Mouse (Mus musculus) spleen, postnatal 10 days (tissue): ENCODE results near the gene Comt.

Source experiments
- DNase-seq, 2 experiments: peaks; one replicate each; pipeline ENCODE4 v3.0.0; 2021 to 2022; ENCODE audit warnings: low spot score in 2 of 2

Comt gene

DNA sequence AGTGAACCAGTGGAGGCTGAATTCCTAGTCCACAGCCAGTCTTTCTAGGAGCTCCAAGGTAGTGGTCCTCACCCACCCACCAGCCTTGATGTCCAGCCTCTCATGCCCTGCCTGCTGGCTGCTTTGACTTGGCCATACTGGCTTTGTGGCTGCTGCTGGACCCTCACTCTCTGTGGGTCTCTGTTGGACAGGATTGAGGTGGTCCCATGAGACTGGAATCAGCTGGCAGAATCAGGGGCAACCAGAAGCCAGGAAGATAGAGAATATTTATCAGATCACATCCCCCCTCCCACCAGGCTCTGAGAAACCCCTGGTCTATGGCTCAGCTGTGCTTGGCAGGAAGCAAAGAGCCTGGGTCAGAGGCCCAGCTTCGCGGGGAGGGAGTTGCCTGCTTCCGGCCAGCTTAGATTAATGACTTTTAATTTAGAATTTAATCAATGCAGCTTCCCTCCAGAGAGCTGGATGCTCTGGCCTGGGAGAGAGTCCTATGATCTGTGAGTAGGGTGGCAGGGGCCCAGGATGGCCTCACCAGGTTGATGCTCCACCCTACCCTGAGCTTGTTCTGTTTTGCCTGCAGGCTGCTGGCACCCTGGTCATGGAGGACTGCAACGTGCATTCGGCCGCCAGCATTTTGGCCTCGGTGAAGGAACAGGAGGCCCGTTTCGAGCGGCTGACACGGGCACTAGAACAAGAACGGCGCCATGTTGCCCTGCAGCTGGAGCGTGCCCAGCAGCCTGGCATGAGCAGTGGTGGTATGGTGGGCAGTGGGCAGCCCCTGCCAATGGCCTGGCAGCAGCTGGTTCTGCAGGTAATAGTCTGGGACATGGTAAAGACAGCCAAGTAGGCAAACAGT is 37.8 kb downstream of the Comt start:
- DNase-seq: no peak

DNA sequence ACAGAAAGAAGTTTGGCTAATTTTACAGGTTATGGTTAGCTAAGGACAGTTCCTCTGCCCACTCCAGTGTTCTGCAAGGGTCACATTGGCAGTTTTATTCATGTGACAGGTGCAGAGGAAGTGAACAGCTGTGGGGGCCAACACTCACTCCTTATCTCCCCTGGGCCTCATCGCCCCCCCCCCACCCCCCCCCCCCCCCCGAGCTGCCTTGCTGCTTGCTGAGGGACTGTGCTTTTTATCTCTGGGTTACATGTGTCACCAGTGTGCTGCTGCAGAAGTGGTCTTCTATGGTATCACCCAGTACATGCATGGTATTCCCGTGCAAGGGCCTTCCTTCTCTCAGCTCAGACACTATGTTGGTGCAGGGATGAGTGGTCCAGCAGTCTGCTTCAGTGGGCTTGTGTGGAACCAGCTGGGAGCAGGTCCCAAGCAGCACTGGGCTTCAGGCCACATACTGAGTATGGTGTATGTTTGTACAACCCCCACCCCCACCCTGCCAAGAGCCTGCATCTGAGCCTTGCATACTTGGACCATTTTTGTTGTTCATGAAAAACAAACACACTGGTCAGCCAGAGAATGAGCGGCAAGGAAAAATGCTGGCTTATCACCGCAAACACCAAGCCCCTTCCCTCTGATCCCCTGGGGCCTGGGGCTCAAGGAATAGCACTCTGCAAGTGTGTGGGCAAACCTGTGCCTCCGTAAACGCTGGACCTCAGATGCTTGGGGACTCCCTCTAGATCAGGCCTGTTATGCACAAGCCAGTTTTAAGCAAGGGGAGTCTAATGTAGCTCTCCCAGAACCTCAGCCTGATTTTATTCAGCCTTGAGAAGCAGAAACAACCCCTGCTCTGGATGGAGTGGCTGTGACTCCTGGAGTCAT is 38.7 kb downstream of the Comt start:
- DNase-seq: no peak

- no peak for DNase-seq
Measured at GRCm38 (mm10) chr16:18386972-18387371, 39.7 kb downstream of the Comt start.

- no peak for DNase-seq
Measured at GRCm38 (mm10) chr16:18386451-18386850, 40.2 kb downstream of the Comt start.

DNA sequence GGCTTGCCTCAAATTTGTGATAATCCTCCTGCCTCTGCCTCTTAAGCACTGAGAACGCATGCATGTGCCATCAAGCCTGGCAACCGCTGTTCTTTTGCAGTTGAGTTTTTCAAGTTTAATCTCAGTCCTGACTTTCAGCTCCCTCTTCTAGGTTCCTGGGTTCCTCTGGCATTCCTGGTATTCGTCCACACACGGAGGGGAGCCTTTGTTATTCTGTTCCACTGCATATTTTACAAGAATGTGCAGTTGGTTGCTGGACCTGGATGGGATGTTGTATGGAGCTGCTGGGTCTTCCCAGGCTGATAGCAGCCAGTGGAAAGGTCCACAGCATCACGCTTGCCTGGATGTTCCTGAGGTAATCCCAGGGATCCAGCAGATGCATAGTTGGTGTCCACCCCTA is 41.2 kb downstream of the Comt start:
- DNase-seq: no peak

DNA sequence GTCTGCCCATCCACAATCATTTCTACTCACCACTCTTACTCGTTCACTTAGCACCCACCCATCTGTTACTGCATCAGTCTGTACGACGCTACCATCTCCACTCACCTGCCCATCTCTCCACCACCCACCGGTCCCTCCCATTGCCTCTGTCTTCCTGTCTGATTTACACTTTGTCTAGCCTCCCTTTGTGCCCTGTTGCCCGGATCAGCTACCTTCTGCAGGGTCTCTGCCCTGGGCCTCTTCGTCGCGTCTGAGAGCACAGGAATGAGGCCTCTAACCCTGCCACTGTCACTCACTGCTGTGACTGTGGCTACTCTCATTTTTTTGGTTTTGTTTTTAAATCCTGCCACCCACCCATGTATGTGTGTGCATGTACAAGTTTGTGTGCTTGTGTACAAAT is 42.0 kb downstream of the Comt start:
- no peak for DNase-seq

- no peak for DNase-seq
Measured at GRCm38 (mm10) chr16:18384211-18384610, 42.4 kb downstream of the Comt start.

DNA sequence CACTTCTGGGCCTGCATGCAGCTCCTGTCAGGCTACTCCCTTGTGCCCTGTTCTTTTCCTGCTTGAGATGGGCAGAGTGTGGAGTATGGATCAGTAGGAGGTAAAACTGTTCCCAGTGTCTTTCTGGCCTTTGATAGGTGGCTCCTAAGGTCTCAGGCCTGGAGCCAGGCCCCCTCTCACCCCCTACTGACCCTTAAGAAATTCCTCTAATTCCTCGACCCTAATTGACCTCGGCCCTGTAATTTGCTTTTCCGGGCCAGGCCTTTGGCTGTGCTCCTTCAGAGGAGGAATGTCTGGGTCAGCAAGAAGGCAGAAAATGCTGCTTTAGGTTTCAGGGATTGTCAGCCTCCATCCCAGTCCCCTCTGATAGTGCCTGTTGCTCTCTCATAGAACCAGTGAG is 42.9 kb downstream of the Comt start:
- no peak for DNase-seq

- no peak for DNase-seq
Measured at GRCm38 (mm10) chr16:18383045-18383726, 43.5 kb downstream of the Comt start.

DNA sequence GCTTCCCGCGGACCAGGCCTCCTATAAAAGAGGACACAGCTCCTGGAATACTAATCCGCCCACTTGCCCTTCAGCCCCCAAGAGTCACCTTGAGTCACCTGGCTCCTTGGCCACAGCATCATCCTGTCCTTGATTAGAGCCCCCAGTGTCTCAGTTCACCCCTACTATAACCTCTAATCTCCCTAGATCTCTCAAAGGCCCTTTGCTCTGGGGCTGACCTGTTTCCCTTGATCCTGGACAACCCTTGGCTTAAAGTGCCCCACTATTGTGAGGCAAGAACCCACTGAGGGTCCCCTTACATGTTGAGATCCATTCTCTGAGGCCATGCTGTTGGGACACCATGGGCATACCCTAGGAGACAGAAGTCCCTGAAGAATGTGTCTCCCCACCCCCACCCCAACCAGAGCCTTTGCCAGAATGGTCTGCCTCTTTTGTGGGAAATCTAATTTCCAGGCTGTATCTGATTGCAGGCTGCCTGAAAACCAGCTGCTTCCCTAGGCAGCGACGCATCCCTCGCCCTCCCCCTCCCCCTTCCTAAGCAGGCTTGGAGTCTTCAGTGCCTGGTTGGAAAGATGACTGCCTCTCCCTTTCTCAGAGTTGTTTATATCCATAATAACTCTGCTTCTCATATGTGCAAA is 44.9 kb downstream of the Comt start:
- no peak for DNase-seq

- DNase-seq: no peak
Measured at GRCm38 (mm10) chr16:18380495-18381063, 46.1 kb downstream of the Comt start.

DNA sequence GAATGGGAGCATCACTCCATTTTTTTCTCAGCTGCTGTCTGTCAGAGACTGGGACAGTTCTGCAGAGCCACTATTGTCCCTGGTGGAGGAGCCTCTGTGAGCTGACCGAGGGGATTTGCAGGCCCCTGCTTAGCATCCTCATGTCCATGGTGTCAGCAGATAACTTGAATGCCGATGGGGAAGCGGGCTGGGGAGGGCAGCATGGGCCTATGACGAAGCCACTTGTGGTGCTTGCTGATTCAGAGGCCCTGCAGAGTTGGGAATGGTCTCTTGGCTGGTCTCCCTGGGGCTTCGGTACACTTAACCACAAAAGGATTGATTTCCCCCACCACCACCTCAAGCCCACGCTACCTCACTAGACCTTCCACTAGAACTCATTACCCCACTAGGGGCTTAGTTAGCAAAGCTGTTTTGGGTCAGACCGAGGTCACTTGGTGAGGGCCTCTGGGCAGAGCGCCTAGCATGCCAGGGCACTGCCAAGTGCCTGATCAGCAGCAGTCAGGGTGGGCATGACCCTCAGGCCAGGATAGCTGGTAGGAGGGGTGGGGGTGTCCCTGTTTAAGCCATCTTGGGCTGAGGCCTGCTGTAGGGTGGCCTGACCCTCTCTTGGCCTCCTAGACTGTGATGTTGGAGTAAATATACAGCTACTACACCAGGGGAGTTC is 47.2 kb downstream of the Comt start:
- no peak for DNase-seq

DNA sequence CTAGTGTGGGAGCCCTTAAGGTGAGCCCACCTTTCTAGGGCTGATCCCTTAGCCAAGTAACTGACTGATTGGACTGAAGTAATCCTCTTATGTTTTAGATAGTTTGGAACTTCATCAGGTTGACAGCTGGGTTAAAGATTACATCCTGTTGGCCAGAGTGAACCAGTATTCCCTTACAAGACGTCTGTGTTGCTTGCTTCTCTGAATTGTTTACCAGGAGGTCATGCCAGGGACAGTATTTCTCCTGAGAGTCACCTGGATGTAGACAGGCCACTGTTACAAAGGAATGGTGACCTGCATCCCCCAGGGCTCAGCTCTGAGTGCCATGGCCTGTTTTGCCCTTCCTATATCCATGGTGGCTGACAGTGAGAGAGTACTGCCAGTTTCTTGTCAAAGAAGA is 48.2 kb downstream of the Comt start:
- no peak for DNase-seq

DNA sequence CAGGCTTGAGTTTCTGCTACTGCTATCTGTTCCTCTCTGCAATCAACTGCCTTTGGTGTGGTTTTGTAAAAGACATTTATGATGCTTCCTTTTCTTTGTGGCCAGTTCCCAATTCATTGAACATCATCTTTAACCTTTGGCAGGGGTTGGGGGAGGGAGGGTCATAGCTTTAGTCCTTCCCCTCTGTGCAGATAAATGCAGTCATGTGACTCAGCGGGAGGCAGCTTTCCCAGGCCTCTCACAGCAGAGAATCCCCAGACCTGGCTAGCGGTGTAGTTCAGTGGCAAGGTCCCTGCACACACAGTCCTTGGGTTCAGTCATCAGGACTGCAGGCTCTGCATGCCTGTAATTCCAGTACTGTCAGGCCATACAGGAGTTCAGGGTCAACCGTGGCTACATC is 49.4 kb downstream of the Comt start:
- DNase-seq: no peak

DNA sequence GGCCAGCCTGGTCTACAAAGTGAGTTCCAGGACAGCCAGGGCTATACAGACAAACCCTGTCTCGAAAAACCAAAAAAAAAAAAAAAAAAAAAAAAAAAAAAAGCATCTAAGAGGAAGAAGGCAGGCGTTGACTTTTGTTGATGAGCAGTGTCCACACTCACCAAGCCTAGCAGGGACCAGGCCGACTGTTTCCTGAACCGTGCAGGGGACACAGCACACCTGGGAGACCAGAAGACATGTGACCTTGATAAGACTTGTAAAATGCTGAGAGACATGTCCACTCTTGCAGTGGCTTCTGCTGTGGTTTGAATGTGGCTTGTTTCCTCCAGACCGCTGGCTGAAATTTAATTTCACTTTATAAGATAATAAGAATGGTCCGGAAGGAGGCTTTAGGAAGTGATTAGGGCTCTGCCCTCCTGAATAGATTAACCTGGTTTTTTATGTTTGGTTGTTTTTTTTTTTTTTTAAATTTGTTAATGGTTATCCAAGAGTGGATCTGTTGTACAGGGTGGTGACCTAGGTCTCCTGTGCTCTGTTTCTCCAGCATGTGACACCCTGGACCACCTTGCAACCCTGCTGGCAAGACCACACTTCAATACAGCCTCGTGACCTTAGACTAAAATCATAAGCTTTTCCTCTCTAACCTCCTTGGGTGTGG is 50.2 kb downstream of the Comt start:
- no peak for DNase-seq

GRCm38 (mm10) chr16:18373632-18374031 is 53.0 kb downstream of the Comt start:
- no peak for DNase-seq

DNA sequence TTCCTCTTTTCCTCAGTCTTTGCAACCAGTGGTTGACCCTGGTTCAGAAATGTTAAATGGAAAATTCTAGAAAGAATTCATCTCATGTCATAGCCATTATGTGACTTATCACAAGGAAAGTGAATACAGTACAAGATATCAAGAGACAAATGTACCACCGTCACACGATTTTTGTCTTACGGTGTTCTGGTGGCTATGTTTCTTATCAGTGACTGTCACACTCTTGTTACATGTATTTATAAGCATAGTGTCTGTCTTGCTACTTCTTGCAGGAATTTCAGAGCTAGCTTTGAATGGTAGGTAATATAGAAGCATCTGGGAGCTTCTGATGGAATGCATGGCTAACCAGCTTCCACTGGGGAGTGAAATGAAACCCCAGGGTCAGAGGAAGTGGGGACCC is 56.5 kb downstream of the Comt start:
- DNase-seq: no peak

DNA sequence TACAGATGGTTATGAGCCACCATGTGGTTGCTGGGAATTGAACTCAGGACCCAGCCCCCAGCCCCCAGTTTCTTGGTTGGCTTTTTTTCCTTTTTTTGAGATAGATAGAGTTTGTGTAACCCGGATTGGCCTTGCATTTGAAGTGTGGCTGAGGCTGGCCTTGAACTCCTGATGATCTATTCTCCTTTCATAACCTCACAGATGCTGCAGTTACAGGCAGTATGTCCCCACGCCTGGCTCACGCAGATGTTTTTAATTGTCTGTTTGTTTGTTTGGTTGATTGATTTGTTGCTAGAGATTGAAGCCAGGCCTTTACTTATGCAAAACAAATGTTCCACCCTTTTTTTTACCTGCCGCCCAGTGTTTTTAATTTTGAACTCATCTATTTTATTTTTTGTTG is 59.8 kb downstream of the Comt start:
- DNase-seq: no peak

DNA sequence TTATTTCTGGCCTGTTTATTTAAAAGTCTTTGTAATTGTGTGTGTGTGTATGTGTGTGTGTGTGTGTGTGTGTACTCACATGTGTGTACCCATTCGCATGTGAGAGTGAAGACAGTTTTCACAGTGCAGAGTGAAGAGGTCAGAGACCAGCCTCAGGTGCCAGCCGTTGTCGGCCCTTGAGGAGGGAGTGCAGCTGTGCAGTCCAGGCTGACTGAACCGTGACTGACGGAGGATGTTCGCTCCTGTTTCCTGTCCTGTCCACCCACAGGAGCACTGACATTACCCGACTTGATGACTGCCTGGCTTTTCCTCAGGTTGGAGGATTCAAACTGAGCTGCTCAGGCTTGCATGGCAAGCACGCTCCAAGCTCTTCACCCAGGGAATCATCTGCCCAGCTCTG is 63.7 kb downstream of the Comt start:
- no peak for DNase-seq

DNA sequence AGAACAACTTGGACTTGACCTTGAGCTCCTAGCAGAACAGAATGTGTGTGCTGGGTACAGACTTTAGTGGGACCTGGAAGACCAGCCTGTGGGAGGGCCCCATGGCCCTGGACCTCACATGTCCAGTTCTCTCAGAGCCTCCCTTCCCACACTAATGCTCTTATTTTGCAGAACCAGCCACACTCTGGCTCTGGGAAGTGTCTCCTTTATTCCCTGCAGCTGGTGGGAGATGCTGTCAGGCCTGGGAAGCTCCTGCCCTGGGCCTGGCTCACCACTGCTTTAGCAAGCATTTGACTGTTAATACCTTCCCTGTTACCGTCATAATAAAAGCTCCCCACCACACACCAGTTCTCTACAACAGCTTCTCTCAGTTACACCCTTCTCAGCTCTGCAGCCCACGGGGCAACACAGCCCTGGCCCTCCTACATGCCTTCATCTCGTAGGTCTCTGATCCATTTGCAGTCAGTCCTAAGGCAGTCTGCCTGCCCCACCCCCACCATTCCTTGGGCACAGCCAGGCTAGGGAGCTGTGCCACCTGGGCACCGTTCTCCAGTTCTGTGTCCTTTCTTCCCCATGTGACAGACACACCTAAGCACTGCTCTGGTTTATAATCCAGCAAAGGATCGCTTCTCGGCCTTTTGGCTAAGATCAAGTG is 66.4 kb downstream of the Comt start:
- no peak for DNase-seq
